Mouse (Mus musculus): Measurements from ENCODE around the gene Ube2o. TPM values are rescaled to one million over a fixed set of nuclear protein-coding genes. Genes with fewer than 3 reads are reported as not detected.

Ube2o gene
- polyA plus RNA-seq, 1 experiment from 2014 or later: 14.4 TPM

GRCm38 (mm10) chr11:116619561-116619960 is 38.3 kb upstream of the Ube2o start:
- H3K9ac ChIP-seq (ENCODE audit: low read length): peak overlapping the region; percentile 19; the same call in 1 of the 2 replicates
- H3K4me1 ChIP-seq (ENCODE audit: control insufficient read depth in 2 of 2, insufficient read depth in 2 of 2, low read length in 2 of 2): peaks cover 56 to 73% of the 10 kb centered on the region in 2 experiments
- H3K4me3 ChIP-seq (ENCODE audit: control insufficient read depth in 1 of 2, insufficient read depth in 1 of 2, low read depth in 1 of 2, low read length in 2 of 2): no peak overlapping the region
- WGBS: 84% methylated on average over 8 of the region's 8 CpGs
- H3K9me3 ChIP-seq (ENCODE audit: control insufficient read depth, low read length): no peaks in the 10 kb centered on the region
- H3K4me2 ChIP-seq (ENCODE audit: low read length): 0 out of 2 replicates have a peak overlapping the region, but pooled peaks have one; percentile 5
- H3K27me3 ChIP-seq (ENCODE audit: control insufficient read depth, insufficient read depth, low read length): no peaks in the 10 kb centered on the region
- no peak for ATAC-seq (ENCODE audit: insufficient number of reproducible peaks, insufficient read depth, low FRiP score, low read depth)
- no peak overlapping the region for H3K27ac ChIP-seq (replicated peaks in 1 of 2; ENCODE audit: control insufficient read depth in 1 of 2, insufficient read depth in 1 of 2, low read depth in 2 of 2, low read length in 2 of 2)
- H3K36me3 ChIP-seq (ENCODE audit: control insufficient read depth, insufficient read depth, low read length): no peaks in the 10 kb centered on the region

- 90% methylated on average over 7 of the region's 7 CpGs for WGBS
- Histone ChIP-seq H3K9me3 (ENCODE audit: control insufficient read depth, low read length) (no peaks in the 10 kb centered on the region), H3K4me1 (ENCODE audit: control insufficient read depth in 2 of 2, insufficient read depth in 2 of 2, low read length in 2 of 2) (peaks cover 52 to 69% of the 10 kb centered on the region in 2 experiments), H3K27ac (replicated peaks in 1 of 2; ENCODE audit: control insufficient read depth in 1 of 2, insufficient read depth in 1 of 2, low read depth in 2 of 2, low read length in 2 of 2) (no peak overlapping the region), H3K27me3 (ENCODE audit: control insufficient read depth, insufficient read depth, low read length) (no peaks in the 10 kb centered on the region), H3K36me3 (ENCODE audit: control insufficient read depth, insufficient read depth, low read length) (no peaks in the 10 kb centered on the region), H3K9ac (ENCODE audit: low read length) (no peak overlapping the region), H3K4me3 (ENCODE audit: control insufficient read depth in 1 of 2, insufficient read depth in 1 of 2, low read depth in 1 of 2, low read length in 2 of 2) (no peak overlapping the region), H3K4me2 (ENCODE audit: low read length) (no peak overlapping the region)
- ATAC-seq (ENCODE audit: insufficient number of reproducible peaks, insufficient read depth, low FRiP score, low read depth): no peak
Measured at GRCm38 (mm10) chr11:116619156-116619555, 37.9 kb upstream of the Ube2o start.

- H3K4me1 ChIP-seq (ENCODE audit: control insufficient read depth in 2 of 2, insufficient read depth in 2 of 2, low read length in 2 of 2): peaks cover 52 to 68% of the 10 kb centered on the region in 2 experiments
- H3K9me3 ChIP-seq (ENCODE audit: control insufficient read depth, low read length): no peaks in the 10 kb centered on the region
- H3K27me3 ChIP-seq (ENCODE audit: control insufficient read depth, insufficient read depth, low read length): no peaks in the 10 kb centered on the region
- no peak overlapping the region for H3K4me2 ChIP-seq (ENCODE audit: low read length)
- no peak for ATAC-seq (ENCODE audit: insufficient number of reproducible peaks, insufficient read depth, low FRiP score, low read depth)
- H3K9ac ChIP-seq (ENCODE audit: low read length): no peak overlapping the region
- no peaks in the 10 kb centered on the region for H3K36me3 ChIP-seq (ENCODE audit: control insufficient read depth, insufficient read depth, low read length)
- H3K27ac ChIP-seq (replicated peaks in 1 of 2; ENCODE audit: control insufficient read depth in 1 of 2, insufficient read depth in 1 of 2, low read depth in 2 of 2, low read length in 2 of 2): no peak overlapping the region
- H3K4me3 ChIP-seq (ENCODE audit: control insufficient read depth in 1 of 2, insufficient read depth in 1 of 2, low read depth in 1 of 2, low read length in 2 of 2): no peak overlapping the region
- 90% methylated on average over 7 of the region's 7 CpGs for WGBS
Measured at GRCm38 (mm10) chr11:116618666-116619065, 37.4 kb upstream of the Ube2o start.

DNA sequence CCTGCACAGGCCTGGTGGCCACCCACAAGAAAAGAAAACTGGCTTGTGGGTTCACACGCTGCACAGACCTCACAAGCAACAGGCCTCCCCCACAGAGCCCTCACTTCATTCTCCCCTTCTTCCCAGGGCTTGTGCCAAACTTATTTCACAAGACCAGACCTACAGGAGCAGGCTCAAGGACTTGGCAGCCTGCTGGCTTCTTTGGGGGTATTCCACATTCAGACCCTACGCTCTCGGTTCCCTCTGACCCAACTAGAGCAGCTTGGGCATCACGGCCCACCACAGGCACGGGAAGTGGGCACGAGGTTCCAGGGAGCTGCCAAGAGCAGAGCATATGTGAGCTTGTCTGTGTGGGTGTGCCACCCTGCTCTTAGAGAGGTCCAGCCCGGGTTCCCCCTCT is 36.4 kb upstream of the Ube2o start:
- H3K4me3 ChIP-seq (ENCODE audit: control insufficient read depth in 1 of 2, insufficient read depth in 1 of 2, low read depth in 1 of 2, low read length in 2 of 2): no peak overlapping the region
- no peak overlapping the region for H3K4me2 ChIP-seq (ENCODE audit: low read length)
- WGBS: 86% methylated on average over 7 of the region's 7 CpGs
- H3K27me3 ChIP-seq (ENCODE audit: control insufficient read depth, insufficient read depth, low read length): no peaks in the 10 kb centered on the region
- no peak overlapping the region for H3K27ac ChIP-seq (replicated peaks in 1 of 2; ENCODE audit: control insufficient read depth in 1 of 2, insufficient read depth in 1 of 2, low read depth in 2 of 2, low read length in 2 of 2)
- H3K4me1 ChIP-seq (ENCODE audit: control insufficient read depth in 2 of 2, insufficient read depth in 2 of 2, low read length in 2 of 2): peaks cover 43 to 61% of the 10 kb centered on the region in 2 experiments
- no peak for ATAC-seq (ENCODE audit: insufficient number of reproducible peaks, insufficient read depth, low FRiP score, low read depth)
- H3K9ac ChIP-seq (ENCODE audit: low read length): 0 out of 2 replicates have a peak overlapping the region, but pooled peaks have one; percentile 7
- no peaks in the 10 kb centered on the region for H3K36me3 ChIP-seq (ENCODE audit: control insufficient read depth, insufficient read depth, low read length)
- H3K9me3 ChIP-seq (ENCODE audit: control insufficient read depth, low read length): no peaks in the 10 kb centered on the region

DNA sequence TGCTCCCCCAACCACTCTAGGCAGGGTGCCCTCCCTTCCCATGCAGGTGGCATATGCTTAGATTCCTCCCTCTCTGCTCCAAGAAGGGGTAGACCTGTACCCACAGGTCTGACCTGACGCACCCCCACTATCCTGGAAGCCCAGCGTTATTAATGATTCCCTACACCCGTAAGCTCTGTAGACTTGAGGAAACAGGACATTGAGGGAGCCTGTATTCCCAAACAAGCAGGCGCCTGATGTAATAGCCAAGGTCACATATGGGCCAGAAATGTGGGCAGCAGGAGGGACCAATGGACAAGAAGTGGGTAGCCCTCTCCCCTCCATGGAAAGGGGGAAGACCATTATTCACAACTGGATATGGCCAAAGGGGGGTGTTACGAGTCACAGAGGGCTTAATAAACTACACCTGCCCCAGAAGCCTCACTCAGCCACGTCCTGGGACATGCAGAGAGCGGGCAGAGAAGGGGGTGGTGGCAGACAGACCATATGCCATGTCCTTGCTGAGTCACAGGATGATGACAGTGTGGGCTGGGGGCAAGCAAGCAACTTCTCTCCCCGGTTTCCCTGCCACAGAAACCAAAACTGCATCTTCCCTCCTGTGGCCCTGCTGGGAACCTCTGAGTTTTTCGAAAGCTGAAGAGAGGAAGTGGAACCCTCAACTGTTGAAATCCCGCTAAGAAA is 35.3 kb upstream of the Ube2o start:
- peak overlapping the region; percentile 53 to 65 for H3K27ac ChIP-seq (replicated peaks in 1 of 2; ENCODE audit: control insufficient read depth in 1 of 2, insufficient read depth in 1 of 2, low read depth in 2 of 2, low read length in 2 of 2)
- peaks cover 33 to 50% of the 10 kb centered on the region in 2 experiments for H3K4me1 ChIP-seq (ENCODE audit: control insufficient read depth in 2 of 2, insufficient read depth in 2 of 2, low read length in 2 of 2)
- H3K4me3 ChIP-seq (ENCODE audit: control insufficient read depth in 1 of 2, insufficient read depth in 1 of 2, low read depth in 1 of 2, low read length in 2 of 2): no peak overlapping the region
- H3K9ac ChIP-seq (ENCODE audit: low read length): no peak overlapping the region
- 0 out of 2 replicates have a peak, but pooled peaks have one; percentile 5 for ATAC-seq (ENCODE audit: insufficient number of reproducible peaks, insufficient read depth, low FRiP score, low read depth)
- no peaks in the 10 kb centered on the region for H3K36me3 ChIP-seq (ENCODE audit: control insufficient read depth, insufficient read depth, low read length)
- H3K4me2 ChIP-seq (ENCODE audit: low read length): no peak overlapping the region
- no peaks in the 10 kb centered on the region for H3K27me3 ChIP-seq (ENCODE audit: control insufficient read depth, insufficient read depth, low read length)
- 73% methylated on average over 10 of the region's 10 CpGs for WGBS
- no peaks in the 10 kb centered on the region for H3K9me3 ChIP-seq (ENCODE audit: control insufficient read depth, low read length)

DNA sequence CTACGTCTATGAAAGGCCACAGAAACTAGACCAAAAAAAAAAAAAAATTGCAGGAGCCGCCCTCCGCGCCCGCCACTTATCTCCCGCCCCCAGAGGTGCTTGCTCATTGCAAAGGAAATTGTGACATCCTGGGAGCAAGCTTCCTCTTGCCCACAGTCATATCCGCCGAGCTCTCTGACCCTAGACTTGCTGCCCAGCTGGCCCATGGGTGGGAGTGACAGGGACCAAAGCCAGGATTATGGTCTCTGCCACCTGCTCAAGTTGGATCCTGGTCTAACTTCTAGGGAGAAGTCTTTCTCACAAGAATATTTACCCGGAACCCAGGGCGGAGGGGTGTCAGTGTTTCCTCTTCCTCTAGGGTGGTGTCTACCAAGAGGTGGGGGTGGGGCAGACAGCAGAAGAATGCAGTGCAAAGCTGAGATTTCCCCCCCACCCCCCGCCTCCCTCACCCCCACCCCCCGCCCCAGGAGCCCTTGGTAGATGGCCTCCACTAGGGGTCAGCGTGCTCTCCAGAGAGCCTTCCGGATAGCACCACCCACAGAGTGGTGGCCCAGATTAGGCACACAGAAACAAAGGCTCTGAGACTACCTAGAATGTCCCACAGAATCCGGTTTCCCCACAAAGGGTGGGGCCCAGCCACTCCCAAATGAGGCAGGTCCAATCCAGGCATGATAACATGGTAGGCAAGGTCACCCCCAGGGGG is 34.6 kb upstream of the Ube2o start:
- Histone ChIP-seq H3K4me3 (ENCODE audit: control insufficient read depth in 1 of 2, insufficient read depth in 1 of 2, low read depth in 1 of 2, low read length in 2 of 2) (no peak overlapping the region), H3K27me3 (ENCODE audit: control insufficient read depth, insufficient read depth, low read length) (no peaks in the 10 kb centered on the region), H3K4me2 (ENCODE audit: low read length) (peak overlapping the region; percentile 4; the same call in 1 of the 2 replicates), H3K36me3 (ENCODE audit: control insufficient read depth, insufficient read depth, low read length) (no peaks in the 10 kb centered on the region), H3K9ac (ENCODE audit: low read length) (no peak overlapping the region), H3K27ac (replicated peaks in 1 of 2; ENCODE audit: control insufficient read depth in 1 of 2, insufficient read depth in 1 of 2, low read depth in 2 of 2, low read length in 2 of 2) (peak overlapping the region; percentile 53 to 65), H3K9me3 (ENCODE audit: control insufficient read depth, low read length) (no peaks in the 10 kb centered on the region), H3K4me1 (ENCODE audit: control insufficient read depth in 2 of 2, insufficient read depth in 2 of 2, low read length in 2 of 2) (peaks cover 26 to 43% of the 10 kb centered on the region in 2 experiments)
- peak; percentile 49; the same call in 1 of the 2 replicates for ATAC-seq (ENCODE audit: insufficient number of reproducible peaks, insufficient read depth, low FRiP score, low read depth)
- 37% methylated on average over 15 of the region's 15 CpGs for WGBS

DNA sequence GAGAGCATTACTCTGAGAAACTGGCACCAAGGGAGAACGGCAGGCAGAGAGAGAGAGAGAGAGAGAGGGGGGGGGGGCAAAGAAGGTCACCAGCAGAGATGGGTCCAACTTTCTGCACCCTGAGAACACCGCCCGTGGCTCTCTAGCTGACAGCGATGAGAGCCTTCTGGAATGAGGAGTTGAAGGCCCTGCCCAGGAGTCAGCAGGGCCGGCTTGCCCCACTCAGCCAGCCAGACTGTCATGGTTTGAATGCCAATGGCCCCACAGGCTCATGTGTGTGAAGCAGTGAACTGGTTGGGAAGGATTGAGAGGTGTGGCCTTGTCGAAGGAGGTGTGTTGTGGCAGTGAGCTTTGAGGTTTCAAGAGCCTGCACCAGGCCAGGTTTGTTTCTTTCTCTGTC is 32.0 kb upstream of the Ube2o start:
- Histone ChIP-seq H3K9me3 (ENCODE audit: control insufficient read depth, low read length) (no peaks in the 10 kb centered on the region), H3K4me3 (ENCODE audit: control insufficient read depth in 1 of 2, insufficient read depth in 1 of 2, low read depth in 1 of 2, low read length in 2 of 2) (no peak overlapping the region), H3K36me3 (ENCODE audit: control insufficient read depth, insufficient read depth, low read length) (peaks cover 10% of the 10 kb centered on the region; the same call in 1 of the 2 replicates), H3K4me1 (ENCODE audit: control insufficient read depth in 2 of 2, insufficient read depth in 2 of 2, low read length in 2 of 2) (peaks cover 15 to 25% of the 10 kb centered on the region in 2 experiments), H3K27me3 (ENCODE audit: control insufficient read depth, insufficient read depth, low read length) (no peaks in the 10 kb centered on the region), H3K9ac (ENCODE audit: low read length) (no peak overlapping the region), H3K27ac (replicated peaks in 1 of 2; ENCODE audit: control insufficient read depth in 1 of 2, insufficient read depth in 1 of 2, low read depth in 2 of 2, low read length in 2 of 2) (no peak overlapping the region), H3K4me2 (ENCODE audit: low read length) (no peak overlapping the region)
- 72% methylated on average over 6 of the region's 6 CpGs for WGBS
- no peak for ATAC-seq (ENCODE audit: insufficient number of reproducible peaks, insufficient read depth, low FRiP score, low read depth)

Data from heart, embryonic 14.5 days (tissue).